Mouse (Mus musculus) adrenal gland, postnatal 25 days (tissue): ENCODE data around the gene Prss16. TPM values are rescaled to one million over a fixed set of nuclear protein-coding genes. Genes with fewer than 3 reads are reported as not detected.
A peak's percentile ranks its signal among the peaks of the same experiment; 100 is the strongest.

Experiments used
- DNase-seq: peaks from one replicate; pipeline ENCODE4 v3.0.0; 2021; ENCODE audit warnings: mixed read lengths
- total RNA-seq: library from RNA; stranded (reverse); gene quantifications from 2 replicates; pipeline ENCODE4 v1.2.3, GENCODE M21; 2021

Gene Prss16
- total RNA-seq, 1 experiment from 2014 or later, result not detected

DNA sequence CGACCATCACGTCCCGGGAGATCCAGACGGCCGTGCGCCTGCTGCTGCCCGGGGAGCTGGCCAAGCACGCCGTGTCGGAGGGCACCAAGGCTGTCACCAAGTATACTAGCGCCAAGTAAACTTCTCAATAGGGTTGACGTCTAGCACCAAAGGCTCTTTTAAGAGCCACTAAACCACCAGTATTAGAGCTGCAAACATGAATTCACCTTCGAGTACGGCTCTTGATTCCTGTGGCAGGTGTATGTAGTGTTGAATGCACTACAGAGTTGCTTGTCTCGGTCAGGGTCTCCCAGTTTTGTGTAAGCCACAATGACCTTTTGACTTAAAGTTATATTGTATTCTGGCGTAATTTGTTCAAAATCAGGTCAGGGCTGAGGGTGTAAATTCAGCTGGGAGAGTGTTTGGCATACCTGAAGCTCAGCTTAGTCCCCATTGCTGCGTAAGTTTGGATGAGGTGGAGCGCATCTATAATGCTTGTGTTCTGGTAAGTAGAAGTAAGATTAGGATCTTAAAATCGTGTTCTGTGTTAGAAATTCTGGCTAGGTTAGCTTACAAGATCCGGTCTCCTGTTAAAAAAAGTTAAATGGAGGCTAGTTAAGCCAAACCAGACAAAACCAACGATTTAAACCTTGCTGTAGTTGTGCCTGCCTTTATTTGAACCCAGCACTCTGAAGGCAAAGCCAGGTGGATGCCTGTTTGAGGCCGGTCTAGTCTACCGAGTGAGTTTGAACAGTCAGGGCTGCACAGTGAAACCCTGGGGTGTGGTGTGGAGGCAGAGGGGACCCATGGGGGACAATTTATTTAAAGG is 26.8 kb upstream of the Prss16 start:
- DNase-seq, result no peak

DNA sequence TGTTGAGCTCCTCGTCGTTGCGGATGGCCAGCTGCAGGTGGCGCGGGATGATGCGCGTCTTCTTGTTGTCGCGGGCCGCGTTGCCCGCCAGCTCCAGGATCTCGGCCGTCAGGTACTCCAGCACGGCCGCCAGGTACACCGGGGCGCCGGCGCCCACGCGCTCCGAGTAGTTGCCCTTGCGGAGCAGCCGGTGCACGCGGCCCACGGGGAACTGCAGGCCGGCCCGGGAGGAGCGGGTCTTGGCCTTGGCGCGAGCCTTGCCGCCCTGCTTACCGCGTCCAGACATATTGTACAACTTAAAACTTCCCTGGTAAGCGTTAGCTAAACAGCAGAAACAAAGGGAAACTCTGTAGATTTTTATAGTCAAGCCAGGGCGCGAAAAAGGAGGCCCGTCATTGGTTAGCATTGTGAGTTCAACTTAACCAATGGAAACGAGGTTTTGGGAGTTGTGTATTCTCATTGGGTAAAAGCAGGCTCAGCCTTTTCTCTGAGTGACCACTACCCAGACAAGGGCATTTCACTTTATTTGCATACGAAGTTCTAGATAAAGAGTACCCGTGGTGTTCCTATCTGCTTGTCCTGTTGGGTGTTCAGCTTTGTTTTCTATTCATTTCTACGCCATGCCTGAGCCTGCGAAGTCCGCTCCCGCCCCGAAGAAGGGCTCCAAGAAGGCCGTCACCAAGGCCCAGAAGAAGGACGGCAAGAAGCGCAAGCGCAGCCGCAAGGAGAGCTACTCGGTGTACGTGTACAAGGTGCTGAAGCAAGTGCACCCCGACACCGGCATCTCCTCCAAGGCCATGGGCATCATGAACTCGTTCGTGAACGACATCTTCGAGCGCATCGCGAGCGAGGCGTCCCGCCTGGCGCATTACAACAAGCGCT is 26.0 kb upstream of the Prss16 start, which contains the start of the genes Hist1h2ah and Hist1h2bk:
TSS of gene Hist1h2ah (minus strand) at position 302 of the 882 bp plus-strand sequence.
TSS of gene Hist1h2bk (plus strand) at position 604 of the 882 bp plus-strand sequence.
- peak; percentile 70 for DNase-seq

GRCm38 (mm10) chr13:22034443-22035266 is 25.1 kb upstream of the Prss16 start:
- DNase-seq, result no peak

DNA sequence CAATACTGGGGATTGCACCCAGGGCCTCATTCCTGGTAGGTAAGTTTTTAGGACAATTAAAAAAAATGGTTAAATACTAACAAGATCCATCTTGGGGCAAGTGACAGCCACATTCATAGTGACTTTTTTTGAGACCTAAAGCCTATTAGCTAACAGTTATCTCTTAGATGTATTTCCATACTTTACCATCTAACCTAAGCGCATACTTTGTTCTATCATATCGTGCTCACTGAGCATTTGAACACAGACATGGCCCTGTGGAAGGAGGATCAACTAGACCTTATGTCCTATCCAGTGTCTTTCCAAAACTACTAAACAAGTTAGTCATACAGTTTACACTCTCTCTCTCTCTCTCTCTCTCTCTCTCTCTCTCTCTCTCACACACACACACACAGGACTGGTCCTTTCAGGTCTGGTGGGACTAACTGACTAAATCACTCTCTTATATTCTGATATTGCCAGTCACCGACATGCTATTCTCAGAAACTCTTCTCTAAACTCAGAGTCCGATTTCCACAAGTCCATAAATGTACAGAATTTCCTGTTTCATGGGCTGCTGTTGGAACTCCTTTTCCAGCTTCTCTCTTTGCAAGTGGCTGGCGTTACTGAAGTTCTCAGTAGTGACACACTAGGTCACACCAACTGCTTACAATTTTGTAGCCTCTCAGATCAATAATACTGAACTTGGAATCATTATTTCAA is 24.4 kb upstream of the Prss16 start:
- no peak for DNase-seq

DNA sequence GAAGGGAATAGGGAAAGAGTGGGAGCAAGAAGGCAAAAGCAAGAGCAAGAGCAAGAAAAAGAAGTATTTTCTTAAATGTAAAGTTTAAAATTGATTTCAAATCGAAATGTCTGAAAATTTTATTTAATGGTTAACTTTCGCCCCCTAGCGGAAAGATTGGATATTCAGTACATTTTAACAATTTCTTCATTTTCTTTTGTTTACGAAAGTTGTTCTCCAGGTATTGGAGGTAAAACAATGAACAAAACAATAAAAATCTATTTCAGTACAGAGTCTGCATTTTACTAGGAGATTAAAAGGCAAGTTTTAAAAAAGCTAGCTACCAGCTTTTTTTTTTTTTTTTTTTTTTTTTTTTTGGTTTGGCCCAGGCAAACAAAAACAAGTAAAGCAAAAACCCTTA is 21.0 kb upstream of the Prss16 start:
- DNase-seq, result no peak

DNA sequence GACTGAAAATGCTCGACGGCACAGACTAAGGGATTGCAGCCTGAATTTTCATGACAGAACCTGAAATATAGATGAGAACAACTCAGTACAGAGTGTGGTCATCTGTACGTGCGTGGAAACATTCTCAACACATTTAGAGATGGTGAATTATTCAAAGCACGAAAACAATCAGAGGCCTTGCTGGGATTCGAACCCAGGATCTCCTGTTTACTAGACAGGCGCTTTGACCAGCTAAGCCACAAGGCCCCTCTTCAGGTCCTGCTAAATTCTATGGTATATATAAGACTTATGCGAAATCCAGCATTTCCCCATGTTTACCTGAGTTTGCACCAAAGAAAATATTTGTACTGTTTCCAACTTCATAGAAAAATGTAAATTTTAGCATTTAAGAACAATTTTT is 20.4 kb upstream of the Prss16 start:
- no peak for DNase-seq

- DNase-seq, result peak; percentile 92
Measured at GRCm38 (mm10) chr13:22028673-22029460, 19.3 kb upstream of the Prss16 start.

- DNase-seq, result peak; percentile 85
Measured at GRCm38 (mm10) chr13:22026058-22027031, 16.8 kb upstream of the Prss16 start.

- DNase-seq, result peak; percentile 75
Measured at GRCm38 (mm10) chr13:22022241-22022640, 12.7 kb upstream of the Prss16 start.

DNA sequence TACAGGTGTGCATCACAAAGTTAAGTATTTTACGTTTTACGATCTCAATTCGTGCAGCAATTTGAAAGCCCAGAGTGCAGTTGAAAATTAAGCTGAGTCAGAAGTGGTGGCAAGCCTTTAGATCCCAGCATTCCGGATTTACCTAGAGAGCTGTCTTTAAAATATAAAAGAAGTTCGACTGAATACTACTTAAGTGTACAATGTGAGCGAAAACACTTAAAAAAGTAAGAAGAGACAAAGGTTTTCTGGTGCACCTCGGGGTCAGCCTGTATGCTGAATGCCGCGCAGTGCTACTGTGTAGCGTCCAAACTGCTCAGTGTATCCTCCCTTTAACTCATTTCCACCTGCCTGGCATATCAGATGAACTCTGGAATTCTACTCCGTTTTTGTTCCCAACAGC is 12.0 kb upstream of the Prss16 start:
- no peak for DNase-seq

GRCm38 (mm10) chr13:22020901-22021339 is 11.4 kb upstream of the Prss16 start:
- DNase-seq, result peak; percentile 56

DNA sequence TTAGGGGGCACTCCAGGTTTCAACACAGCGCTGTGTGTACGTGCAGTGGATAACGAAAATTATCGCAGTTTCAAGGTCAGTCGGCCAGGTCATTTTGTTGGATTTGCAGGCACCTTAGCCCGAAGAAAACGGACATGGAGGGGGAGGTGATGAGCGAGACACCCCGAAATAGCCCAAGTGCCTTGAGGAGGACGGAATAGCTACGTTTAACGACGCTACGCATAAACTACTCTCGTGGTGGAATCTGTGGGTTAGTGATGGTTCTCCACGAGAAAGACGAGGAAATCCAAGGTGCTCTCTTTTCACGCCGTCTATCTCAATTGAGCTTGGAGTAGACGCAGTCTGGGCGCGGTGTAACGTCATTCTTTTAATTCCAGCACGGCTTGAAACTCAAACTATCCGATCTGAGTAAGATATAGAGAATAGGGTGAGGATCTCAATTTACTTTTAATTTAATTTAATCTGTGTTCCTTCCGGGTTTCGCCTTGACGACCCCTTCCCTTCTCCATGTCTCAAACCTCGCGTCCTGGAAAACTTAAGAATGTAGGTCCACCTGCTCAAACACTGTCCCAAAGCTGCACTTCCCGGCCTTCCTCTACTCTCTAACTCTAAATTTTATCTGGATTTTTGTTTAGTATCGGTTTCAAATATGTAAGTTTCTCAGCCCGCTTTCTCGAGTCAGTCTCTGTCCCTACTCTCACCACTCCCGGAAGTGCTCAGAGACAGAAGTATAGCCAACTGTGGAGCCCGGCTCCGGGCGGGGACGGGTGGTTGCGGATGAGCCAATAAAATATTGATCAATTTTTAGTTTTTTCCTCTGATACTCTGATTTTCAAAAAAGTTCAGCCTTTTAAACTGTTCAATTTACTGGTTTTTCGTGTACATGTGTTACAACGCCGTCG is 10.6 kb upstream of the Prss16 start:
- no peak for DNase-seq

DNA sequence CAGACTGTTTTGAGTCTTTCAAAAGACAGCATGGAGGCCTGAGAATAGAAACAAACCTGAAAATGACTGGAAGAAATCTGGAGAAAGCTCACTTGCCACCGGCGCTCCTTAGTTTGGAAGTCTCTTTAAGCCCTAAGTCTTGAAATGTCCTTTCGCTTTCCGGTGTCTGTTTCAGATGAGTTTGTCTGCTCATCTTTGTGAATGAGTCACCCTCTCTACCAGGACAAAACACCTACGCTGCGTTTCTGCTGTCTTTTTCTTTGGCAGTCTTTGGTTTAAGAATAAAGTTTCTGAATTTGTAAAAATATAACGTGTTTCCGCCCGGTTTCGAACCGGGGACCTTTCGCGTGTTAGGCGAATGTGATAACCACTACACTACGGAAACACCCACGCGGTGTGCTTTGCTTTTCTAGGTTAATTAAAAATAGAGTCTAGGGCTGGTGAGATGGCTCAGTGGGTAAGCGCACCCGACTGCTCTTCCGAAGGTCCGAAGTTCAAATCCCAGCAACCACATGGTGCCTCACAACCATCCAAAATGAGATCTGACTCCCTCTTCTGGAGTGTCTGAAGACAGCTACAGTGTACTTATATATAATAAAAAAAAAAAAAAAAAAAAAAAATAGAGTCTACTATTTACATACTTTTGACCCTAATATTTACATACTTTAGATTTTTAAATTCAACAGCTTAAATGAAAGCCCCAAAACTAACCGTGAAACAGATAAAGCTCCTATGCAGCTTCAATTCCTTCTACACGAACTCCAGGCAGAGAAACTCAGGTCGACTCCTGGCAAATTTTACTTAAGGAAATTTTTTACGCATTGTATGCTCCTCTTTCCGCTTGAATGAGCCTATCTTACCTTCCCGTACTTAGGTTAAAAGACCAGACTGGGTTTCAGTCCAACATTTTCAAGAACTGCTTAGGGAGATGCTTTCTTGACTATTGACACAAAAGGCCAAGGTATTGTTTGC is 6.2 kb upstream of the Prss16 start:
- DNase-seq, result peak; percentile 67

DNA sequence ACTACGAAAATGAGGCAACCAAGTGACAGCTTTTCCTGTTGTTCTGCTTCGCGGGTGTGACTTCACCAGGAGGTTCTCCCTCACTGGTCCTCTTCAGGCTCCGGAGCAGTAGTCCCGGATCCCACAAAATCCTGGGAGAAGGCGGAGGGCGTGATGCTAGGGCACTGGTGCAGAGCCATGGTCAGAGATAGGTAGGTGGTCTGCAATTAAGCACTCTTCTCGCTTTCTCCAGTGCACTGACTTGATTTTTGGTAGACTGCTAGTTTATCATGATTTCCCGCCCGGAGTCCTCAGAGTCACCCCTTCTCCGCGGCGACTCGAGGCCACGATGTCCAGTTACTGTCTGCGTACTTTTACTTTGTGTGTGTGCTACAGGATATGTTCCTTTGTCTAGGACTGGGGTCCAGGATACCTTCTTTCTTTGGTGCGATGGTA is 4.9 kb upstream of the Prss16 start:
- no peak for DNase-seq

GRCm38 (mm10) chr13:22013716-22014115 is 4.2 kb upstream of the Prss16 start:
- no peak for DNase-seq

GRCm38 (mm10) chr13:22008707-22009106 is 835 bp downstream of the Prss16 start:
- DNase-seq, result no peak

DNA sequence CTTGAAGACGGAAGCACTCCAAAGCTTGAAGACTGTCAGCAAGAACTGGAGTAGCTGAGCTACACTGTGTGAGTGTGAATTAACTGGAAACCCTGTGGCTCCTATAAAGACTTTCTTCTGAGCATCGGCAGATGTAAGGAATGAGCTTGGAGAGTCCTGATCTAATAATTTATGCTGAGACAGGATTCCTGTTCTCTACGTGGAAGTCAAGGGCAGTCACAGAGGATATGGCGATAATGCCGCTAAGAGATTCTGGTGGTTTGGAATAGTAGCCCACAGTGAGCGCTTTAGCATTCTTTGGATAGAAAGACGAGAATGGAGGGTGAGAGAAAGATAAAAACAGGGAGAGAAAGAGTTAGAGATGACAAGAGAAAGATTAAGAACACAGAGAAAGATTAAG is 1.7 kb downstream of the Prss16 start:
- DNase-seq, result no peak
